Mouse (Mus musculus) embryonic facial prominence, embryonic 12.5 days (tissue): ENCODE measurements around the gene Zbtb24. TPM values are rescaled to one million over a fixed set of nuclear protein-coding genes. Genes with fewer than 3 reads are reported as not detected.
"Not testable (repeated sequence)": the region's sequence is repeated elsewhere in the genome, so short reads cannot be mapped to it uniquely, and the experiment has no call there.

Experiments
- ATAC-seq: fragments of 200-750 bp; cut with Nextera tagmentation; 2 replicates; pipeline ENCODE4 v1.8.0; 2017; ENCODE audit not compliant: insufficient number of reproducible peaks, insufficient read depth, low FRiP score, low TSS enrichment
- H3K27ac ChIP-seq: fragments of 300-500 bp; sonication (generic); 2 replicates; pipeline ENCODE4 v1.5.1; 2016; ENCODE audit warnings: mild to moderate bottlenecking
- H3K27me3 ChIP-seq: fragments of 300-500 bp; sonication (generic); 2 replicates; pipeline ENCODE4 v1.6.1; 2016; ENCODE audit warnings: mild to moderate bottlenecking, moderate library complexity
- H3K36me3 ChIP-seq: fragments of 300-500 bp; sonication (generic); 2 replicates; pipeline ENCODE4 v1.6.1; 2016; ENCODE audit warnings: mild to moderate bottlenecking
- H3K4me1 ChIP-seq: fragments of 300-500 bp; sonication (generic); 2 replicates; pipeline ENCODE4 v1.6.1; 2016
- H3K4me2 ChIP-seq: fragments of 300-500 bp; sonication (generic); replicated peaks from 2 replicates; pipeline ENCODE4 v1.6.1; 2016; ENCODE audit warnings: mild to moderate bottlenecking, moderate library complexity
- H3K4me3 ChIP-seq: fragments of 300-500 bp; sonication (generic); 2 replicates; pipeline ENCODE4 v1.5.1; 2016; ENCODE audit warnings: mild to moderate bottlenecking
- H3K9ac ChIP-seq: fragments of 300-500 bp; sonication (generic); 2 replicates; pipeline ENCODE4 v1.6.1; 2016; ENCODE audit warnings: mild to moderate bottlenecking, moderate library complexity
- H3K9me3 ChIP-seq: fragments of 300-500 bp; sonication (generic); 2 replicates; pipeline ENCODE4 v1.6.1; 2016; ENCODE audit warnings: mild to moderate bottlenecking, moderate library complexity
- WGBS: fragments of 180-500 bp; shearing (Covaris S2); methylation state at CpG from one replicate; pipeline ENCODE4 v1.1.7; 2016; 5-methylcytosine and 5-hydroxymethylcytosine counted together
- polyA plus RNA-seq: library from polyadenylated mRNA; unstranded; fragments of >200 nt; fragmentation: Nextera tagmentation; extraction: Ambion mirVana; gene quantifications from 2 replicates; pipeline ENCODE4 v1.2.1, GENCODE M21; 2016

The Zbtb24 gene
- polyA plus RNA-seq: 21.6 and 23.9 TPM in 2 replicates

- peak; percentile 85 for ATAC-seq
- H3K4me3 ChIP-seq: peak within 1 kb of the TSS; percentile 87
- peak within 1 kb of the TSS; percentile 78 for H3K9ac ChIP-seq
- WGBS: under 1% methylated on average over 49 of the region's 49 CpGs
- H3K4me1 ChIP-seq: peaks cover 15% of the 10 kb centered on the region
- peak within 1 kb of the TSS; percentile 65 for H3K4me2 ChIP-seq
- peak within 1 kb of the TSS; percentile 59 for H3K27ac ChIP-seq
- peaks cover 21% of the 10 kb centered on the region for H3K36me3 ChIP-seq
- no peaks in the 10 kb centered on the region for H3K27me3 ChIP-seq
- no peaks in the 10 kb centered on the region for H3K9me3 ChIP-seq
These were observed at the start of gene Zbtb24 for GRCm38 (mm10) chr10:41450137-41450670. Zbtb24 (plus strand) TSS chr10:41450383.

GRCm38 (mm10) chr10:41401097-41401496 lies 49.1 kb upstream of the Zbtb24 start:
- Histone ChIP-seq H3K36me3 (no peaks in the 10 kb centered on the region), H3K27me3 (no peaks in the 10 kb centered on the region), H3K9ac (no peak overlapping the region), H3K4me1 (no peaks in the 10 kb centered on the region), H3K4me2 (no peak overlapping the region), H3K9me3 (no peaks in the 10 kb centered on the region), H3K27ac (no peak overlapping the region), H3K4me3 (no peak overlapping the region)
- ATAC-seq: no peak
- 79% methylated on average over 3 of the region's 3 CpGs for WGBS

- Histone ChIP-seq H3K4me2 (no peak overlapping the region), H3K4me1 (no peaks in the 10 kb centered on the region), H3K27me3 (no peaks in the 10 kb centered on the region), H3K27ac (no peak overlapping the region), H3K9ac (no peak overlapping the region), H3K36me3 (no peaks in the 10 kb centered on the region), H3K4me3 (no peak overlapping the region), H3K9me3 (no peaks in the 10 kb centered on the region)
- ATAC-seq: no peak
- WGBS: 75% methylated on average over 2 of the region's 2 CpGs
These were observed 46.8 kb upstream of the Zbtb24 start for GRCm38 (mm10) chr10:41403364-41403763.

GRCm38 (mm10) chr10:41403893-41404612 lies 46.1 kb upstream of the Zbtb24 start:
- no peak overlapping the region for H3K4me3 ChIP-seq
- H3K27me3 ChIP-seq: no peaks in the 10 kb centered on the region
- no peak overlapping the region for H3K4me2 ChIP-seq
- 48% methylated on average over 3 of the region's 3 CpGs for WGBS
- no peak overlapping the region for H3K27ac ChIP-seq
- no peak for ATAC-seq
- H3K9me3 ChIP-seq: no peaks in the 10 kb centered on the region
- H3K36me3 ChIP-seq: no peaks in the 10 kb centered on the region
- H3K9ac ChIP-seq: no peak overlapping the region
- H3K4me1 ChIP-seq: no peaks in the 10 kb centered on the region

- H3K36me3 ChIP-seq, H3K9me3 ChIP-seq, ATAC-seq, H3K27ac ChIP-seq, H3K4me2 ChIP-seq, H3K4me3 ChIP-seq, H3K27me3 ChIP-seq, H3K4me1 ChIP-seq, H3K9ac ChIP-seq: not testable (repeated sequence)
- 89% methylated on average over 4 of the region's 4 CpGs for WGBS
These were observed 40.0 kb upstream of the Zbtb24 start for GRCm38 (mm10) chr10:41410176-41410575.

DNA sequence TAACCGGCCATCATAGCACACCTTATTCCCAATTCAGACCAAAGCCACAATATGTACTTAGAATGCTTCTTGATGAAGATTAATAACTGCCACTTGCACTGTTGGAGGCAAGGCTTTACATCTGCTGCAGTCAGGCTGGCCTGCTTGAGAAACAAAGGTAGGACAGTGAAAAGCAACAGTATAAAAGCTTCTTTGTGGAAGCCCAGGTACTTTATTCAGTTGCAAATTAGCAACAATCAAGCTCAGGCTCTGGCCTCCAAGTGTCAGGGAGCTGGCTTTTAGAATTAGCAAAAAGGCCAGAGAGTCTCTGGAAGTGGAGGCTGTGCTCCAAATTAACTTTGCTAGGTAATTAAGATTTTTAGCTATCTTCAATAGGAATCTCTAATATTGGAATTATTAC lies 39.4 kb upstream of the Zbtb24 start:
- H3K27ac ChIP-seq, H3K36me3 ChIP-seq, H3K9ac ChIP-seq, H3K4me1 ChIP-seq, ATAC-seq, H3K9me3 ChIP-seq, H3K4me2 ChIP-seq, H3K4me3 ChIP-seq, H3K27me3 ChIP-seq: not testable (repeated sequence)
- WGBS: 88% methylated on average over 1 of the region's 1 CpGs

DNA sequence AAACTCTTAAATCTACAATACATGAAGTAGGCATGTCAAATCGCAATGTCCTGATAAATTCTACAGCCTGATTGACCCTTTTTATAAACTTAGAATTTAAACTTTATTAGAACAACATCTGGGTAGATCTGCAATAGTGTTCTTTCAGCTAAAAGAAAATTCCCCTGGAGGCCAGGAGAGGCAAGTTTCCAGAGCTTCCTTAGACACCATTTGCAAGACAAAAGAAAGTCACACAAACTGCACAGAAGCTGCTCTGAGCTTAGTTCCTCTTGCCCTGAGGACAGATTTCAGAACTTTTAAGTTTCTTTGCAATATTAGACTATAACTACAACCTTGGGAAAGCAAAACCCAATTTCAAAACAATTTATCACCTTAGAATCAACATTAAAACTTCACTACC lies 36.7 kb upstream of the Zbtb24 start:
- WGBS: 96% methylated on average over 1 of the region's 1 CpGs
- not testable (repeated sequence) for H3K27me3 ChIP-seq, H3K9me3 ChIP-seq, H3K4me3 ChIP-seq, H3K4me2 ChIP-seq, H3K4me1 ChIP-seq, ATAC-seq, H3K36me3 ChIP-seq, H3K9ac ChIP-seq, H3K27ac ChIP-seq

GRCm38 (mm10) chr10:41415368-41415767 lies 34.8 kb upstream of the Zbtb24 start:
- not testable (repeated sequence) for H3K36me3 ChIP-seq, H3K4me2 ChIP-seq, H3K9ac ChIP-seq, ATAC-seq, H3K4me3 ChIP-seq, H3K27me3 ChIP-seq, H3K4me1 ChIP-seq, H3K9me3 ChIP-seq, H3K27ac ChIP-seq
- WGBS: 88% methylated on average over 2 of the region's 2 CpGs

DNA sequence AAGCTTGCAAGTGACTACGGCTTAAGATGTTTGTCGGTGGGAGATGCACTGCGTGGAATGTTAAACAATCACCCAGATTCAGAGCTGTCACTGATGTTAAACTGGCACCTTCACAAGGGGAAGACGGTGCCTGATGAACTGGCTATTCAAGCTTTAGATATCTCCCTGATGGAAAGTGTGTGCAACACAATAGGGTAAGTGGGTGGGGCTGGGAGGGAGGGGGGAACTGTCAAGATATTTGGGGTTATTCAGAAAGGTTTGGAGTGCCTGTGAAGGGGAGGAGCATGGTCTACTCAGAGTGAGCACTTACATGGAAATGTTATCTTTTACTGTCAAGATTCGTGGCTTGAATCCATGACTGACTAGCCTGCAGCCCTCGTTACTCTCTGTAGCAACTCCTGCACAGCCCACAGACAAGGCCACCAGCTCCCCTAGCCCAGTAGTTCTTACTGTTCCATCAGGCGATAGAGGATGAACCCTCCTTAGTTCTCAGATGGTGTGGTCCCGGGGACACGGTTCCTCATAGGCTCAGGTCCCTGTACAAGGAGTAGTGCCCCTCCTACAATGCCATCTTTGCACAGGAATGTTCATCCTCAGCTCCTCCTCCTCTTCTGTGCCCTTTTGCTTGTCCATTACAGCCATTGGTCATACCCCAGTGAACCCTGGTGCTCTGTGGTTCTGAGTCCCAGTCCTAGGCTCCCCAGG lies 29.5 kb upstream of the Zbtb24 start:
- WGBS: 82% methylated on average over 9 of the region's 9 CpGs
- no peak overlapping the region for H3K9ac ChIP-seq
- no peak for ATAC-seq
- no peak overlapping the region for H3K27ac ChIP-seq
- H3K27me3 ChIP-seq: no peaks in the 10 kb centered on the region
- H3K4me1 ChIP-seq: no peaks in the 10 kb centered on the region
- H3K4me3 ChIP-seq: no peak overlapping the region
- H3K4me2 ChIP-seq: no peak overlapping the region
- no peaks in the 10 kb centered on the region for H3K36me3 ChIP-seq
- H3K9me3 ChIP-seq: no peaks in the 10 kb centered on the region

- no peaks in the 10 kb centered on the region for H3K9me3 ChIP-seq
- no peak overlapping the region for H3K4me2 ChIP-seq
- 83% methylated on average over 2 of the region's 2 CpGs for WGBS
- no peak overlapping the region for H3K27ac ChIP-seq
- no peak for ATAC-seq
- H3K27me3 ChIP-seq: no peaks in the 10 kb centered on the region
- no peaks in the 10 kb centered on the region for H3K4me1 ChIP-seq
- no peaks in the 10 kb centered on the region for H3K36me3 ChIP-seq
- H3K4me3 ChIP-seq: no peak overlapping the region
- H3K9ac ChIP-seq: no peak overlapping the region
These were observed 26.5 kb upstream of the Zbtb24 start for GRCm38 (mm10) chr10:41423681-41424080.

DNA sequence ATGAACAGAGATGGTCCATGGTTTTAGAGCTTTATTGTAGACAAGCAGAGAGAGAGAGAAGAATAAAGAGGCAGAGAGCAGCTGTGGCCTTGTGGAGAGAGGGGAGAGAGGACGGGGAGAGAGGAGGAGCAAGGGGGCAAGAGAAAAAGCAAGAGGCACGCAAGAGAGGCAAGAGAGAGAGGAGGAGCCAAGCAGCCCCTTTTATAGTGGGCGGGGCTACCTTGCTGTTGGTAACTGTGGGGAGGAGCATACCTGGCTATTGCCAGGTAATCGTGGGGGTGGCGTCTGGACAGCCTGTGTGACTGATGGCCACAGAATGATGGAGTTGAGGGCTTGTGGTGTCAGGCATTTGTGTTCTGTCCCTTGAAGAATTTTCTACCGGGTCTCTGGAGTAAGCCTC lies 23.8 kb upstream of the Zbtb24 start:
- no peak overlapping the region for H3K27ac ChIP-seq
- H3K4me1 ChIP-seq: no peaks in the 10 kb centered on the region
- H3K27me3 ChIP-seq: no peaks in the 10 kb centered on the region
- no peaks in the 10 kb centered on the region for H3K36me3 ChIP-seq
- H3K4me3 ChIP-seq: no peak overlapping the region
- H3K4me2 ChIP-seq: no peak overlapping the region
- ATAC-seq: no peak
- H3K9me3 ChIP-seq: no peaks in the 10 kb centered on the region
- 47% methylated on average over 6 of the region's 6 CpGs for WGBS
- no peak overlapping the region for H3K9ac ChIP-seq

- WGBS: 25% methylated on average over 4 of the region's 4 CpGs
- Histone ChIP-seq H3K27me3 (peaks cover 6% of the 10 kb centered on the region; the same call in 1 of the 2 replicates), H3K27ac (no peak overlapping the region), H3K4me2 (no peak overlapping the region), H3K36me3 (no peaks in the 10 kb centered on the region), H3K4me1 (no peaks in the 10 kb centered on the region), H3K9ac (no peak overlapping the region), H3K9me3 (no peaks in the 10 kb centered on the region), H3K4me3 (no peak overlapping the region)
- no peak for ATAC-seq
These were observed 15.6 kb upstream of the Zbtb24 start for GRCm38 (mm10) chr10:41434624-41435023.
